Mouse (Mus musculus) Patski (cell line): ENCODE results near the gene Atp6v1f. TPM values are rescaled to one million over a fixed set of nuclear protein-coding genes. Genes with fewer than 3 reads are reported as not detected.

ENCODE experiments used
- ATAC-seq: fragments of 100-300 bp; one replicate; pipeline ENCODE4 v1.8.0; 2021
- CTCF ChIA-PET: fragments of 350-600 bp; sonication (Branson Sonifier 250); formaldehyde crosslinking; loops from one replicate; lab custom pipeline; 2022; ENCODE audit warnings: inconsistent platforms; lab: Charles Lee
- POLR2A ChIA-PET: fragments of 350-600 bp; sonication (Branson Sonifier 250); formaldehyde crosslinking; loops from one replicate; lab custom pipeline; 2022; ENCODE audit warnings: antibody characterized with exemption, inconsistent platforms; lab: Charles Lee
- DNase-seq: peaks from one replicate; pipeline ENCODE4 v3.0.0-alpha.2; 2011; ENCODE audit warnings: low read depth, low spot score
- H3K27me3 ChIP-seq: fragments of 371-371 bp; one replicate; pipeline ENCODE4 v1.5.1; 2021
- CTCF ChIP-seq: fragments of 100-300 bp; IDR thresholded peaks from one replicate; pipeline ENCODE4 v1.5.1; 2021
- in situ Hi-C: fragments of 300-500 bp; cut with MboI; formaldehyde crosslinking; loops from 3 replicates; pipeline ENCODE4 v1.11.1; 2018; ENCODE audit warnings: low pct_unique_long_range_greater_than_20kb, mixed read lengths
- polyA plus RNA-seq: library from polyadenylated mRNA; unstranded; gene quantifications from one replicate; pipeline ENCODE4 v1.2.3, GENCODE M21; 2021

Gene Atp6v1f
- polyA plus RNA-seq, 1 experiment from 2014 or later = 300 TPM

DNA sequence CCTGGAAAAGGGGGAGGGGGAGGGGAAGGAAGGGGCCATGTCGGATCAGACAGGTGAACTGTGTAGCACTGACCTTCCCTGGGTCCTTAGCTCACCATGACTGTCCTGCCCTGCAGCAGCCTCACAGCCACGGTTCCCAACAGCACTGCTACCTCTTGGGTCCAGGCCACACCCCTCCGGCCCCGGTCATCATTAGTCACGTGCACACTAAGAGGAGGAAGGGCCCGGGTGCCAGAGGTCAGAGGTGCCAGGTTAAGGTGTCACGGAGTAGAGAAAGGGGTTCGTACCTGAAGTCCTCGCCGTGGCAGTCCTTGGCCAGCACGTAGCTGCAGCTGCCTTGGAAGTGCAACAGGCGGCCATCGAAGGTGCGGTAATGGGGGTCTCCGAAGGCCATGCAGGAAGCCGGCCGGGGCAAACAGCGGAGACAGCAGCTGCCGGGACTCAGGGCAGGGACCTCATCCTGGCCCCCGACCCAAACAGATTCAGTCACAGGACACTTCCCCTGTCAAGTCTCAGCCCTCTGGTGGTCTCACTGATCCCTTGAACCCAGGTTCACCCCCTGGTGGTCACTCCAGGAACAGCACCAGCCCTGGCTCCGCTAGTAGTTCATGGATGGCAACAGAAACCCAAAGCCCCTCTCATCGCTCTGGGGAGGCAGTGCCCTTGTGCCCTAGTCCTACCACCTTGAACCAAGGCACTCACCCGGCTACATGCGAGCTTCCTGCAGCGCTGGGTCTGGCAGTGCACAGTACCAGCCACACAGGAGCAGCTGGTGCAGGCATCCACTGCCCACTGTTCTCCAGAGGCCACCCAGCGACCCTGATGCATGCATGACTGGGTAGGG is 17.4 kb downstream of the Atp6v1f start:
- TF ChIP-seq CTCF = no peak
- CTCF ChIA-PET = interaction anchor here (1.0 to 1.4 kb wide), 2 partner anchors 8 to 10 kb away, joined by 3 read pairs; no protein-coding TSS in a partner anchor

DNA sequence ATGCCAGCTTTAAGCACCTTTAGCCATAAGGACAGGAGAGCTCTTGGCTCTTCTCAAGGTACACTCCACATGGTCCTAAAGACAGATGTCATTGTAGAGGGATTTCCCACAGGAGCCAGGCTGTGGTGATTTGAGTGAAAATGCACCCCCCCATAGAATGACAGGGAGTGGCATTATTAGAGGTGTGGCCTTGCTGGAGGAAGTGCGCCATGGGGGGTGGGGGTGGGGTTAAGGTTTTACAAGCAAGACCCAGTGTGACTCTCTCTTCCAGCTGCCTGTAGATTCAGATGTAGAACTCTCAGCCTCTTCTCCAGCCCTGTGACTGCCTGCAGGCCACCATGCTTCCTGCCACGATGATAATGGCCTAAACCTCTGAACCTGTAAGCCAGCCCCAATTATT is 18.4 kb downstream of the Atp6v1f start:
- ChIA-PET POLR2A (interaction anchor here (1.2 kb wide), 1 partner anchor 18 kb away, joined by 4 read pairs; the partner anchor contains the start of gene Atp6v1f), CTCF (interaction anchor here (0.8 to 1.0 kb wide), 2 partner anchors 9 to 115 kb away, joined by 3 read pairs; no protein-coding TSS in a partner anchor)
- in situ Hi-C loops = no loop called here
- DNase-seq (no peak), ATAC-seq (no peak)
- TF ChIP-seq CTCF = no peak
- H3K27me3 ChIP-seq = peaks cover 7% of the 10 kb centered on the region

More for the DNA sequence above, 17.4 kb downstream of the Atp6v1f start:
- ATAC-seq (no peak), DNase-seq (no peak)
- POLR2A ChIA-PET = interaction anchor here (0.7 to 1.2 kb wide), 2 partner anchors 17 to 129 kb away, joined by 3 to 4 read pairs; partner anchors contain the start of gene Atp6v1f
- in situ Hi-C loops = loop anchor here (5.0 kb wide), 1 partner anchor 93 kb away; no protein-coding TSS in a partner anchor
- peaks cover 6% of the 10 kb centered on the region for H3K27me3 ChIP-seq

DNA sequence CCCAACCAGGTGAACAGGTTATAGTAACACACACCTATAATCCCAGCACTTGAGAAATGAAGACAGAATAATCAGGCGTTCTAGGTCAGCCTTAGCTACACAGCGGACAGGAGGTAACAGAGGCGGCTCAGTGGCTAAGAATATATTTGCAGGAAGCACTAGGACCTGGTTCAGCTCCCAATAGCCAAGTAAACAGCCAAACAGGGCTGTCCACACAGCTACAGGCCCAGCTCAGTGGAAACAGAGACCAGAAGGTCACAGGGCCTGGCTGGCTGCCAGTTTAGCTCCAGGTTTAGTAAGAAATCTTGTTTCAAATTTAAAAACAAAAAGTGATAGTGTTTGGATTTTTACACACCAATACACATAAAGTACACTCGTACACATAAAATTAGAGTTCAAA is 26.6 kb downstream of the Atp6v1f start:
- H3K27me3 ChIP-seq = peaks cover 21% of the 10 kb centered on the region
- CTCF ChIA-PET = no interaction called here
- ATAC-seq (no peak), DNase-seq (no peak)
- no peak for TF ChIP-seq CTCF
- in situ Hi-C loops = no loop called here
- POLR2A ChIA-PET = no interaction called here

DNA sequence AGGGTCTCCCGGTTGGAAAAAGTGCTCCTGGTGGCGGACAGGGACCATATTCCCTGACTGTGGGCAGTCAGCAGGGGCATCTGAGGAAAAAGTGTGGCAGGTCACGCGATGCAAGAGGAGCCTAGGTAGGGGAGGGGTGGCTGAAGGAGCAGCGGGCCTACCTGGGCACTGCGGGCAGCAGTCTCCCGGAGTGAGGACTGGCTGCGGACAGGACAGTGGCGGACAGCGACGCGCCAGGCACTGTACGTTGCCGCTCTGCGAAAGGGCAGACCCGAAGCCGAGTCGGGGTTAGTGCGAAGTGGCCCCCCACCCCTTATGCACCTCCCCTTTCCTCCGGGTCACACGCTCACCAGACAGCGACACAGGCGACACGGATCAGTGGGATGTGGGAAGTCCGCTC is 28.8 kb downstream of the Atp6v1f start:
- POLR2A ChIA-PET = no interaction called here
- TF ChIP-seq CTCF = no peak
- DNase-seq (no peak), ATAC-seq (no peak)
- H3K27me3 ChIP-seq = peaks cover 17% of the 10 kb centered on the region
- CTCF ChIA-PET = no interaction called here
- in situ Hi-C loops = no loop called here

DNA sequence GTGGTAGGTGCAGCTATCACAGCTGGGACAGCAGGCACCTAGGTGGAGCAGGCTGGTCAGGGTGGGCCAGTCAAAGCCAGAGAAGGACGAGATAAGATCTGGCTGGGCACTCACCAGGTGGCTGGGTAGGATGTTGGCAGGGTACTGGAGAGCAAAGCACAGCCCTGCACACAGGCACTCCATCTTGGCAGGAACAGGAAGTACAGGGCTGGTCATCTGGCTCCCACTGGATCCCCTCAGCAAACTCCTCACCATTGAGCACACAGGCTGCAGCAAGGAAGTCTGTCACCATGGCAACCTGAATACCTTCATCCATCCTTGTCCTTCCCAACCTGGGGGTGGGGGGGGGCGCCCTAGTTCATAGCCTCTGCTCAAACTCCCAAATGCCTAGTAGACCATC is 30.3 kb downstream of the Atp6v1f start:
- no peak for TF ChIP-seq CTCF
- POLR2A ChIA-PET = no interaction called here
- H3K27me3 ChIP-seq = peaks cover 17% of the 10 kb centered on the region
- CTCF ChIA-PET = no interaction called here
- no peak for ATAC-seq
- in situ Hi-C loops = no loop called here
- no peak for DNase-seq

DNA sequence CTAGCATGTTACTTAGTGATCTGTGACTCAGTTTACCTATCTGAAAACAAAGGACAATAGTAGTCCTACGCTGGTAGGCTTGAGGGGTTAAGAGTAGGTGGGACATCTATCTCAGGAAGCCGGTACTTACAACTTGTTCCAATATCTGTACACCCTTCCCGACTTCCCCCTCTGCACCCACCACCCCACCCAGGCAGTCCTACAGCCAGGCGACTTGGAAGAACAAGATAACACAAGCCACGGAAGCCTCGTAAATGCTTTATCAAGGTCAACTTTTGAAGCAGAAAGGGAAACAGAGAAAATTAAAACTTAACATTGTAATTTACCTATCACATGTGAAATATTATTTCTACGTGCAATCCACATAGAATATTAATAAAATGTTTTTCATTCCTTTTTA is 32.7 kb downstream of the Atp6v1f start:
- in situ Hi-C loops = no loop called here
- CTCF ChIA-PET = no interaction called here
- DNase-seq = no peak
- no peak for TF ChIP-seq CTCF
- H3K27me3 ChIP-seq = peaks cover 23% of the 10 kb centered on the region
- POLR2A ChIA-PET = no interaction called here
- ATAC-seq = no peak

DNA sequence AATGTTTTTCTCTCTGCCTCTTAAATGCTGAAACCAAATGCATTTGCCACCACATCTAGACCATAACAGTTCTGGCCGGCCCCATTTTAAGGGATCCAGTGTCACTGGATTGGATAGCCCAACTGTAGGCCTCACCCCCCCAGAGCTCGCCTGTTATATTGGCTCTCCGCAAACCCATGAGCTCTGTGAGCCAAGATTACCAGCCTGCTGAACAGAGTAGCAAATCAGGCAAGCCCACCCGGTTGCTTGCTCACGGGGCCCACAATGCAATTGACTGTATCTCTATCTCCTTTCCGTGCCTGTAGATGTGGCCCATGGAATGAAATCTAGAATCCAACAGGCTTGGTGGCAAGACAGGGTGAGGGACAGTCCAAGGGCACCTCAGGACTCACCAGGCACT is 33.3 kb downstream of the Atp6v1f start:
- in situ Hi-C loops = no loop called here
- peaks cover 27% of the 10 kb centered on the region for H3K27me3 ChIP-seq
- POLR2A ChIA-PET = no interaction called here
- ATAC-seq = no peak
- CTCF ChIA-PET = no interaction called here
- no peak for DNase-seq
- TF ChIP-seq CTCF = no peak

DNA sequence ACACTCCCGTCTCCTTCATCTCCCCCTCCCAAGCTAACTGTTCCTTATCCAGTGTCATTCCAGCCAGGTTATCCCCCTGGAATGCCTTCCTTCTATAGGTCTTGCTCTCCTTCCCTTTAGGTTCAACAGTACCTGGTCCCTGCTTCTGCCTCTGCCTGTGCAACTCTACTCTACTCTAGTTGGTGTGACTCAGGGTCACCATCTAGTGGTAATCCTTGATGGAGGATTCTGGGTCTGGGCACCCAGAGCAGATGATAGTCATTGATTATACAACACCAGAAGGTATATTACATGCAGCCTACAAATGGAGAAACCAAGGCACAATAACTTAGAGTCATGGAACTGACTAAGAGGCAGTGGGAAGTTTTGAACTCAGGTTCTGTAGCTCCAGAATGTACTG is 34.1 kb downstream of the Atp6v1f start:
- in situ Hi-C loops = no loop called here

DNA sequence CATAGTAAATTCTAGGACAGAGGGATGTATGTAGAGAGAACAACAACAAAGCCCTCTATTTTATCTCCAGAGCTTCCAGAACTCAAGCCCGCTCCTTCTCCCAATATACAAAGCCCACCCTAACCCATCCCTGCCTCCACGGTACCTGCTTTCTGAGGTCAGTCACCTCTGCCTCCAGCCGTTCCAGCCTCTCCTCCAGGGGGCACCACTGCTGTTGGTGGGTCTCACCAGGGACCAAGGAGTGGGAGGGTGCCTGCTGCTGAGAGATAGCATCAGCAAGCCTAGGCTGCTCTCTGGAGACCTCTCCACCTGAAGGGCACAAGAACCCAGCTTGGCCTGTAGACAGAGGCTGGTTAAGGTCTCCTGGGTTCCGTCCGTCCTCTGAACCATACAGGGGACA is 38.0 kb downstream of the Atp6v1f start:
- in situ Hi-C loops = no loop called here
- H3K27me3 ChIP-seq = peaks cover 17% of the 10 kb centered on the region

More for the DNA sequence above, 34.1 kb downstream of the Atp6v1f start:
- ATAC-seq (no peak), DNase-seq (no peak)
- POLR2A ChIA-PET = no interaction called here
- H3K27me3 ChIP-seq = peaks cover 25% of the 10 kb centered on the region
- CTCF ChIA-PET = no interaction called here
- TF ChIP-seq CTCF = no peak

DNA sequence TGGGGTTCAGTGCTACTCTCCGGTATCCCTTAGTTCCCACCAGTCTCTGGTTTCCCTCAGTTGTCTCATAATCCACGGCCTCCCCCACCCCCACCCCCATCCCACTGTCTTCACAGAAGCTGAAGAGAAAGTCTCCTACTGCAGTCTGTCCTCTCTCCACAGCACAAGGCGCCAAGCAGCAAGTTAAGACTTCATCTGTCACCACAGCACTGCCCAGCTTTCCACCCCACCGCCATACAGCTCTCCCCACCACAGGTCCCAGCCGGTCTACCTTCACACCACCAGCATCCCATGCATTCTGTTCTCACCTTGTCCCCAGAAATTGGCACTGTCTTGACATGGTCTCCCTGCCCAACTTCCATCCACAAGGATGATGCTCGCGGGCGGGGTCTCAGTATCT is 39.3 kb downstream of the Atp6v1f start:
- ChIA-PET POLR2A (no interaction called here), CTCF (no interaction called here)
- in situ Hi-C loops = no loop called here
- no peak for TF ChIP-seq CTCF
- H3K27me3 ChIP-seq = peaks cover 17% of the 10 kb centered on the region
- no peak for DNase-seq
- no peak for ATAC-seq

More for the DNA sequence above, 38.0 kb downstream of the Atp6v1f start:
- ChIA-PET CTCF (no interaction called here), POLR2A (no interaction called here)
- DNase-seq (no peak), ATAC-seq (no peak)
- no peak for TF ChIP-seq CTCF
